Mouse (Mus musculus): Measurements from ENCODE around the gene Ly6g6f. TPM values are rescaled to one million over a fixed set of nuclear protein-coding genes. Genes with fewer than 3 reads are reported as not detected.

Ly6g6f gene
- total RNA-seq, 2 experiments from 2014 or later: not detected

GRCm38 (mm10) chr17:35108097-35108496 is 22.7 kb upstream of the Ly6g6f start, which contains the start of gene Ly6g5c:
Gene Ly6g5c, plus strand, starts transcription at chr17:35108279.
- no peak for DNase-seq (ENCODE audit: extremely low spot score in 1 of 2, low spot score in 1 of 2)

- DNase-seq (ENCODE audit: extremely low spot score in 1 of 2, low spot score in 1 of 2): no peak
Observed at GRCm38 (mm10) chr17:35106522-35106921, 21.1 kb upstream of the Ly6g6f start.

GRCm38 (mm10) chr17:35105740-35106389 is 20.5 kb upstream of the Ly6g6f start:
- peak in 1 of 2 experiments; percentile 34 for DNase-seq (ENCODE audit: extremely low spot score in 1 of 2, low spot score in 1 of 2)

GRCm38 (mm10) chr17:35104754-35105153 is 19.3 kb upstream of the Ly6g6f start:
- no peak for DNase-seq (ENCODE audit: extremely low spot score in 1 of 2, low spot score in 1 of 2)

- no peak for DNase-seq (ENCODE audit: extremely low spot score in 1 of 2, low spot score in 1 of 2)
Observed at GRCm38 (mm10) chr17:35104079-35104478, 18.7 kb upstream of the Ly6g6f start.

GRCm38 (mm10) chr17:35103221-35103690 is 17.8 kb upstream of the Ly6g6f start:
- DNase-seq (ENCODE audit: extremely low spot score in 1 of 2, low spot score in 1 of 2): no peak

GRCm38 (mm10) chr17:35102299-35102698 is 16.9 kb upstream of the Ly6g6f start:
- no peak for DNase-seq (ENCODE audit: extremely low spot score in 1 of 2, low spot score in 1 of 2)

GRCm38 (mm10) chr17:35101161-35101560 is 15.8 kb upstream of the Ly6g6f start:
- no peak for DNase-seq (ENCODE audit: extremely low spot score in 1 of 2, low spot score in 1 of 2)

- no peak for DNase-seq (ENCODE audit: extremely low spot score in 1 of 2, low spot score in 1 of 2)
Observed at GRCm38 (mm10) chr17:35100196-35100765, 14.9 kb upstream of the Ly6g6f start.

GRCm38 (mm10) chr17:35097164-35097655 is 11.8 kb upstream of the Ly6g6f start:
- no peak for DNase-seq (ENCODE audit: extremely low spot score in 1 of 2, low spot score in 1 of 2)

- no peak for DNase-seq (ENCODE audit: extremely low spot score in 1 of 2, low spot score in 1 of 2)
Observed at GRCm38 (mm10) chr17:35096597-35096996, 11.2 kb upstream of the Ly6g6f start.

- DNase-seq (ENCODE audit: extremely low spot score in 1 of 2, low spot score in 1 of 2): no peak
Observed at GRCm38 (mm10) chr17:35094475-35095365, 9.3 kb upstream of the Ly6g6f start.

GRCm38 (mm10) chr17:35092403-35093198 is 7.2 kb upstream of the Ly6g6f start:
- DNase-seq (ENCODE audit: extremely low spot score in 1 of 2, low spot score in 1 of 2): no peak

GRCm38 (mm10) chr17:35090166-35090932 is 4.9 kb upstream of the Ly6g6f start:
- DNase-seq (ENCODE audit: extremely low spot score in 1 of 2, low spot score in 1 of 2): no peak

- peak; percentile 86 to 94 for DNase-seq (ENCODE audit: extremely low spot score in 1 of 2, low spot score in 1 of 2)
Observed at GRCm38 (mm10) chr17:35088825-35089644, 3.6 kb upstream of the Ly6g6f start, which contains the start of gene Abhd16a. Gene Abhd16a, plus strand, starts transcription at chr17:35089263.

- no peak for DNase-seq (ENCODE audit: extremely low spot score in 1 of 2, low spot score in 1 of 2)
Observed at GRCm38 (mm10) chr17:35088151-35088550, 2.7 kb upstream of the Ly6g6f start.

GRCm38 (mm10) chr17:35083929-35084497 is 1.4 kb downstream of the Ly6g6f start:
- no peak for DNase-seq (ENCODE audit: extremely low spot score in 1 of 2, low spot score in 1 of 2)
